Mouse (Mus musculus) lung, postnatal 4 days (tissue): ENCODE results near the gene C1ql1.
A peak's percentile ranks its signal among the peaks of the same experiment; 100 is the strongest.

Experiments
- DNase-seq, 2 experiments: peaks; one replicate each; pipeline ENCODE4 v3.0.0; 2021

The C1ql1 gene

GRCm38 (mm10) chr11:102900763-102901162, 45.7 kb downstream of the C1ql1 start, which contains the start of gene Gfap:
Gene Gfap (minus strand): TSS chr11:102900912.
- DNase-seq, result peak; percentile 70 to 86

GRCm38 (mm10) chr11:102898408-102898807, 48.1 kb downstream of the C1ql1 start:
- DNase-seq, result no peak

GRCm38 (mm10) chr11:102896641-102897040, 49.8 kb downstream of the C1ql1 start:
- no peak for DNase-seq

GRCm38 (mm10) chr11:102895779-102896178, 50.7 kb downstream of the C1ql1 start:
- no peak for DNase-seq

- DNase-seq, result no peak
Observed at GRCm38 (mm10) chr11:102894716-102895115, 51.8 kb downstream of the C1ql1 start.

GRCm38 (mm10) chr11:102893015-102893651, 53.4 kb downstream of the C1ql1 start:
- DNase-seq, result peak; percentile 79 to 85

GRCm38 (mm10) chr11:102890096-102890495, 56.4 kb downstream of the C1ql1 start:
- no peak for DNase-seq
